In genomic region chr6:120294056-120294784, GRCm38 (mm10) we compare ENCODE assay signal across 8 mouse cellular contexts. TPM values are rescaled to one million over a fixed set of nuclear protein-coding genes. Genes with fewer than 3 reads are reported as not detected.
DNase-seq lines count a peak whose midpoint lies in the region; ATAC-seq lines count a peak whose summit lies in the region.

Gene D330020A13Rik (plus strand): TSS chr6:120294364.
Gene B4galnt3 (minus strand): TSS chr6:120294559.

- H3K9ac ChIP-seq in forebrain, embryonic 13.5 days, result peak within 1 kb of the TSS; percentile 62
- H3K9ac ChIP-seq in intestine, embryonic 15.5 days, result peak within 1 kb of the TSS; percentile 65
- peak within 1 kb of the TSS; percentile 39 for H3K9ac ChIP-seq in stomach, embryonic 15.5 days

- peak within 1 kb of the TSS; percentile 93 for H3K4me2 ChIP-seq in forebrain, embryonic 13.5 days
- peak within 1 kb of the TSS; percentile 99 for H3K4me2 ChIP-seq in intestine, embryonic 15.5 days (replicated peaks)
- peak within 1 kb of the TSS; percentile 99 for H3K4me2 ChIP-seq in stomach, embryonic 15.5 days

- no peaks in the 10 kb centered on the region for H3K9me3 ChIP-seq in forebrain, embryonic 13.5 days (replicated peaks)
- H3K9me3 ChIP-seq in intestine, embryonic 15.5 days, result no peaks in the 10 kb centered on the region
- no peaks in the 10 kb centered on the region for H3K9me3 ChIP-seq in midbrain, embryonic 10.5 days (replicated peaks)
- H3K9me3 ChIP-seq in stomach, embryonic 15.5 days, result no peaks in the 10 kb centered on the region

- peaks cover 4% of the 10 kb centered on the region for H3K4me1 ChIP-seq in forebrain, embryonic 13.5 days
- H3K4me1 ChIP-seq in intestine, embryonic 15.5 days (replicated peaks), result peaks cover 4% of the 10 kb centered on the region; the same call in 1 of the 2 replicates
- peaks cover 15% of the 10 kb centered on the region for H3K4me1 ChIP-seq in midbrain, embryonic 10.5 days
- peaks cover 3% of the 10 kb centered on the region; the same call in 1 of the 2 replicates for H3K4me1 ChIP-seq in stomach, embryonic 15.5 days

- no peaks in the 10 kb centered on the region for H3K36me3 ChIP-seq in forebrain, embryonic 13.5 days (ENCODE audit: poor library complexity, severe bottlenecking)
- no peaks in the 10 kb centered on the region for H3K36me3 ChIP-seq in intestine, embryonic 15.5 days
- H3K36me3 ChIP-seq in midbrain, embryonic 10.5 days, result no peaks in the 10 kb centered on the region
- no peaks in the 10 kb centered on the region for H3K36me3 ChIP-seq in stomach, embryonic 15.5 days

- H3K27me3 ChIP-seq in forebrain, embryonic 13.5 days, result peaks cover 43% of the 10 kb centered on the region
- H3K27me3 ChIP-seq in intestine, embryonic 15.5 days (replicated peaks), result peaks cover 9% of the 10 kb centered on the region
- peaks cover 54% of the 10 kb centered on the region for H3K27me3 ChIP-seq in midbrain, embryonic 10.5 days (ENCODE audit: low read depth, poor library complexity, severe bottlenecking)
- H3K27me3 ChIP-seq in stomach, embryonic 15.5 days (replicated peaks), result 0 out of 2 replicates have a peak, but pooled peaks cover 5% of the 10 kb centered on the region

- WGBS in forebrain, embryonic 13.5 days, result under 1% methylated on average over 73 of the region's 79 CpGs
- under 1% methylated on average over 79 of the region's 79 CpGs for WGBS in intestine, embryonic 15.5 days
- WGBS in midbrain, embryonic 10.5 days, result under 1% methylated on average over 79 of the region's 79 CpGs
- 1% methylated on average over 76 of the region's 79 CpGs for WGBS in stomach, embryonic 15.5 days

- H3K27ac ChIP-seq in forebrain, embryonic 13.5 days, result no peak within 1 kb of the TSS
- H3K27ac ChIP-seq in intestine, embryonic 15.5 days, result peak within 1 kb of the TSS; percentile 52
- peak within 1 kb of the TSS; percentile 76 for H3K27ac ChIP-seq in midbrain, embryonic 10.5 days (replicated peaks)
- H3K27ac ChIP-seq in stomach, embryonic 15.5 days, result no peak within 1 kb of the TSS; the same call in 1 of the 2 replicates

- H3K4me3 ChIP-seq in forebrain, embryonic 13.5 days, result peak within 1 kb of the TSS; percentile 68
- H3K4me3 ChIP-seq in intestine, embryonic 15.5 days (replicated peaks), result peak within 1 kb of the TSS; percentile 77
- peak within 1 kb of the TSS; percentile 80 for H3K4me3 ChIP-seq in midbrain, embryonic 10.5 days
- H3K4me3 ChIP-seq in stomach, embryonic 15.5 days (replicated peaks), result peak within 1 kb of the TSS; percentile 66

- intact Hi-C loops in left cerebral cortex, postnatal 25 days (cut with DNase I), result no loop called here

- DNase-seq in cerebellum, adult 8-10 months, result peak; percentile 1
- DNase-seq in cerebellum, adult 11 months, result no peak
- DNase-seq in adrenal gland, postnatal 10 days, result peak; percentile 59
- peak; percentile 49 to 65 for DNase-seq in left cerebral cortex, postnatal 25 days (ENCODE audit: low spot score in 2 of 2)
- peak; percentile 65 for DNase-seq in midbrain, embryonic 10.5 days (ENCODE audit: low spot score)

- peak; percentile 83 for ATAC-seq in forebrain, embryonic 13.5 days
- ATAC-seq in intestine, embryonic 15.5 days, result peak; percentile 81
- peak; percentile 73 for ATAC-seq in stomach, embryonic 15.5 days (ENCODE audit: insufficient read depth, low FRiP score, low read depth)

RNA-seq across cellular contexts. Expression of gene D330020A13Rik, which starts in this region (rescaled TPM):
- under 1 TPM; 0.24 to 0.27 TPM for total RNA-seq in adrenal gland, postnatal 10 days (2021)
- polyA plus RNA-seq in forebrain, embryonic 13.5 days (2015; fragmentation: Nextera tagmentation; extraction: Ambion mirVana), result 0.15 TPM in 1 of 2 replicates, not detected in the other
- polyA plus RNA-seq in intestine, embryonic 15.5 days (2015; fragmentation: Nextera tagmentation; extraction: Ambion mirVana), result 0.40 TPM in 2 replicates
- total RNA-seq in left cerebral cortex, postnatal 25 days (2021), result under 1 TPM in 1 of 2 experiments, not detected in 1; 0.32 TPM
- not detected in 2 replicates for polyA plus RNA-seq in midbrain, embryonic 10.5 days (2016; fragmentation: Nextera tagmentation; extraction: Ambion mirVana)
- polyA plus RNA-seq in stomach, embryonic 15.5 days (2015; fragmentation: Nextera tagmentation; extraction: Ambion mirVana), result 0.21 and 0.40 TPM in 2 replicates

RNA-seq across cellular contexts. Expression of gene B4galnt3, which starts in this region (rescaled TPM):
- 1 to 10 TPM; 3.7 to 4.6 TPM for total RNA-seq in adrenal gland, postnatal 10 days (2021)
- polyA plus RNA-seq in forebrain, embryonic 13.5 days (2015; fragmentation: Nextera tagmentation; extraction: Ambion mirVana), result 0.13 TPM in 1 of 2 replicates, not detected in the other
- 1.4 and 1.6 TPM in 2 replicates for polyA plus RNA-seq in intestine, embryonic 15.5 days (2015; fragmentation: Nextera tagmentation; extraction: Ambion mirVana)
- total RNA-seq in left cerebral cortex, postnatal 25 days (2021), result 1 to 10 TPM in 1 of 2 experiments, under 1 TPM in 1; 0.55 to 1.3 TPM
- polyA plus RNA-seq in midbrain, embryonic 10.5 days (2016; fragmentation: Nextera tagmentation; extraction: Ambion mirVana), result 0.05 and 0.11 TPM in 2 replicates
- polyA plus RNA-seq in stomach, embryonic 15.5 days (2015; fragmentation: Nextera tagmentation; extraction: Ambion mirVana), result 0.72 and 0.73 TPM in 2 replicates

Comparison
In these comparisons a context has a peak if more than half of its experiments do, and no peak if none do; other contexts are left out.
1. Peak in ATAC-seq, H3K4me3 ChIP-seq, H3K9ac ChIP-seq and H3K4me2 ChIP-seq in forebrain, embryonic 13.5 days; RNA of the genes that start here not detected or under 1 TPM.
2. Peak in DNase-seq, H3K4me3 ChIP-seq and H3K27ac ChIP-seq in midbrain, embryonic 10.5 days; RNA of the genes that start here not detected or under 1 TPM.
3. Peak in ATAC-seq, H3K4me3 ChIP-seq, H3K9ac ChIP-seq and H3K4me2 ChIP-seq in stomach, embryonic 15.5 days; RNA of the genes that start here not detected or under 1 TPM.